12 mouse cellular contexts compared by ENCODE assay signal in the genomic region with DNA sequence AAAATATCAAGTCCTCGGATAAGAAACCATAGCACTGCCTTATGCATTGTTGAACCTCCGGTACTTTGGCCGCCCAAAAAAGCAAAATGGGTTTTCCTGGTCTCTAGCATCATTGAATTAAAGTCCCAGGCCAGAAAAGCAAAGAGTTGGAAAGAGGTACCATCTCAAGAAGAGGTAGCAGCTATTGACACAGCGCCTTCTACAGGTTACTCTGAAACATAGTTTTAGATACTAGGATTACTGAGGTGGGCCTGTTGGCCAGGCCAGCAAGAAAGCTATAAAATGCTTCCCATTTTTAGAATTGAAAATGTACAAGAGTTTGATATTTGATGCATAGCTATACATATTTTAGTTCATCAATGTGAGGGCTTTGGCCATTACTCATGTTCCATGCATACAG. TPM values are rescaled to one million over a fixed set of nuclear protein-coding genes. Genes with fewer than 3 reads are reported as not detected.
DNase-seq lines count a peak whose midpoint lies in the region; ATAC-seq and TF ChIP-seq lines count a peak whose summit lies in the region.
"Had no signal": no experiment of that assay in that cellular context is flagged by ENCODE, and none has a peak within 500 bp of the region (broad histone marks: within the 10 kb centered on the region; RNA-seq: fewer than 3 reads in every experiment).

No protein-coding gene starts in this region.

- WGBS in lung, embryonic 14.5 days: 89% methylated on average over 4 of the region's 4 CpGs
- 92% methylated on average over 4 of the region's 4 CpGs for WGBS in forebrain, embryonic 14.5 days

- H3K9ac ChIP-seq in lung, embryonic 14.5 days: no peak overlapping the region
- no peak overlapping the region for H3K9ac ChIP-seq in forebrain, embryonic 14.5 days (ENCODE audit: low read length)
- H3K9ac ChIP-seq: neural tube, embryonic 12.5 days had no signal

- H3K27me3 ChIP-seq in lung, embryonic 14.5 days (ENCODE audit: insufficient read depth, low read length): no peaks in the 10 kb centered on the region
- no peaks in the 10 kb centered on the region for H3K27me3 ChIP-seq in forebrain, embryonic 14.5 days (replicated peaks; ENCODE audit: control insufficient read depth, insufficient read depth, low read length)
- H3K27me3 ChIP-seq: neural tube, embryonic 12.5 days had no signal

- H3K4me3 ChIP-seq in lung, embryonic 14.5 days (ENCODE audit: low read depth, low read length): no peak overlapping the region
- H3K4me3 ChIP-seq in forebrain, embryonic 14.5 days (ENCODE audit: low read depth, low read length): no peak overlapping the region
- H3K4me3 ChIP-seq: neural tube, embryonic 12.5 days had no signal

- TF ChIP-seq CTCF in lung, embryonic 14.5 days (IDR thresholded peaks at IDR 0.05; ENCODE audit: low read depth): no peak

- no peak for ATAC-seq in lung, embryonic 14.5 days (ENCODE audit: insufficient read depth)
- ATAC-seq in forebrain, embryonic 14.5 days: no peak

- peak; percentile 38 for DNase-seq in embryo, embryonic 10.5 days (ENCODE audit: low spot score)
- no peak for DNase-seq in embryo, embryonic 9.5 days (ENCODE audit: extremely low spot score)
- DNase-seq in lung, embryonic 14.5 days: peak; percentile 30
- DNase-seq in lung, adult 18-20 months: no peak
- peak; percentile 14 for DNase-seq in forebrain, embryonic 14.5 days (ENCODE audit: low spot score)
- DNase-seq in retina, postnatal 1 day: peak; percentile 24
- no peak for DNase-seq in urinary bladder, adult 18-20 months (ENCODE audit: low spot score in 2 of 2)
- no peak for DNase-seq in spleen, postnatal 14 days (ENCODE audit: low spot score in 2 of 2)
- DNase-seq: adrenal gland, postnatal 14 days; gastrocnemius, postnatal 10 days had no signal

- H3K9me3 ChIP-seq in lung, embryonic 14.5 days (ENCODE audit: low read depth, low read length): peaks cover 2% of the 10 kb centered on the region; the same call in 1 of the 2 replicates
- no peaks in the 10 kb centered on the region for H3K9me3 ChIP-seq in forebrain, embryonic 14.5 days (replicated peaks; ENCODE audit: control insufficient read depth, low read length)
- H3K9me3 ChIP-seq: neural tube, embryonic 12.5 days had no signal

- H3K27ac ChIP-seq in lung, embryonic 14.5 days (ENCODE audit: low read depth): no peak overlapping the region
- no peak overlapping the region for H3K27ac ChIP-seq in forebrain, embryonic 14.5 days (ENCODE audit: low read depth, low read length)
- H3K27ac ChIP-seq: macrophage; neural tube, embryonic 12.5 days had no signal

- H3K4me2 ChIP-seq in lung, embryonic 14.5 days: peak overlapping the region; percentile 77
- no peak overlapping the region for H3K4me2 ChIP-seq in forebrain, embryonic 14.5 days (ENCODE audit: low read length)

- H3K36me3 ChIP-seq in lung, embryonic 14.5 days (ENCODE audit: insufficient read depth): peaks cover 51% of the 10 kb centered on the region
- peaks cover 24% of the 10 kb centered on the region for H3K36me3 ChIP-seq in forebrain, embryonic 14.5 days (ENCODE audit: control insufficient read depth, insufficient read depth, low read length)

- H3K4me1 ChIP-seq in lung, embryonic 14.5 days (ENCODE audit: insufficient read depth): 0 out of 2 replicates have a peak, but pooled peaks cover 6% of the 10 kb centered on the region
- H3K4me1 ChIP-seq in forebrain, embryonic 14.5 days (ENCODE audit: control insufficient read depth, insufficient read depth, low read length): peaks cover 10% of the 10 kb centered on the region

RNA-seq across cellular contexts. Expression of a gene that starts 2.9 kb away (rescaled TPM):
- 197 and 198 TPM in 2 replicates for polyA plus RNA-seq in lung, embryonic 14.5 days (2014; fragmentation: Nextera tagmentation; extraction: Ambion mirVana)
- 127 and 151 TPM in 2 replicates for polyA plus RNA-seq in forebrain, embryonic 14.5 days (2014; fragmentation: Nextera tagmentation; extraction: Ambion mirVana)

Comparison
In these comparisons a context has a peak if more than half of its experiments do, and no peak if none do; other contexts are left out.
1. DNase-seq: peak in embryo, embryonic 10.5 days (single experiment), lung, embryonic 14.5 days (single experiment), forebrain, embryonic 14.5 days (single experiment) and retina, postnatal 1 day (single experiment); none in embryo, embryonic 9.5 days (single experiment), lung, adult 18-20 months (0 of 2), urinary bladder, adult 18-20 months (0 of 2) and spleen, postnatal 14 days (0 of 2).